Mouse (Mus musculus) midbrain, embryonic 11.5 days (tissue): ENCODE results near the gene Pitpnc1. TPM values are rescaled to one million over a fixed set of nuclear protein-coding genes. Genes with fewer than 3 reads are reported as not detected.

Experiments used
- ATAC-seq: fragments of 200-750 bp; cut with Nextera tagmentation; 2 replicates; pipeline ENCODE4 v1.8.0; 2017; ENCODE audit warnings: moderate TSS enrichment, moderate library complexity; ENCODE audit not compliant: low FRiP score
- DNase-seq: peaks from one replicate; pipeline ENCODE4 v3.0.0; 2015; ENCODE audit warnings: low spot score; ENCODE audit errors: missing footprints
- H3K27ac ChIP-seq: fragments of 300-500 bp; sonication (generic); 2 replicates; pipeline ENCODE4 v1.5.1; 2014; ENCODE audit warnings: low read depth, low read length
- H3K27me3 ChIP-seq: fragments of 300-500 bp; sonication (generic); 2 replicates; pipeline ENCODE4 v1.6.1; 2014; ENCODE audit warnings: mild to moderate bottlenecking, low read length, moderate library complexity, mixed read lengths; ENCODE audit not compliant: control insufficient read depth, insufficient read depth
- H3K36me3 ChIP-seq: fragments of 300-500 bp; sonication (generic); 2 replicates; pipeline ENCODE4 v1.6.1; 2014; ENCODE audit warnings: mild to moderate bottlenecking, low read length, moderate library complexity, mixed read lengths; ENCODE audit not compliant: control insufficient read depth, insufficient read depth
- H3K4me1 ChIP-seq: fragments of 300-500 bp; sonication (generic); 2 replicates; pipeline ENCODE4 v1.6.1; 2014; ENCODE audit warnings: low read length; ENCODE audit not compliant: control insufficient read depth, insufficient read depth
- H3K4me2 ChIP-seq: fragments of 300-500 bp; sonication (generic); 2 replicates; pipeline ENCODE4 v1.6.1; 2014; ENCODE audit warnings: mild to moderate bottlenecking, moderate library complexity
- H3K4me3 ChIP-seq: fragments of 300-500 bp; sonication (generic); 2 replicates; pipeline ENCODE4 v1.5.1; 2014; ENCODE audit warnings: low read depth, low read length
- H3K9ac ChIP-seq: fragments of 300-500 bp; sonication (generic); 2 replicates; pipeline ENCODE4 v1.6.1; 2014; ENCODE audit warnings: low read length
- H3K9me3 ChIP-seq: fragments of 300-500 bp; sonication (generic); 2 replicates; pipeline ENCODE4 v1.6.1; 2016; ENCODE audit warnings: low read length; ENCODE audit not compliant: control insufficient read depth
- WGBS: fragments of 180-500 bp; shearing (Covaris S2); extraction: QIAGEN DNeasy Blood & Tissue Kit; methylation state at CpG from one replicate; pipeline ENCODE4 v1.1.7; 2014; 5-methylcytosine and 5-hydroxymethylcytosine counted together
- polyA plus RNA-seq: library from polyadenylated mRNA; unstranded; fragments of >200 nt; fragmentation: Nextera tagmentation; extraction: Ambion mirVana; gene quantifications from 2 replicates; pipeline ENCODE4 v1.2.1, GENCODE M21; 2014

The Pitpnc1 gene
- polyA plus RNA-seq, 1 experiment from 2014 or later: 29.9 TPM

DNA sequence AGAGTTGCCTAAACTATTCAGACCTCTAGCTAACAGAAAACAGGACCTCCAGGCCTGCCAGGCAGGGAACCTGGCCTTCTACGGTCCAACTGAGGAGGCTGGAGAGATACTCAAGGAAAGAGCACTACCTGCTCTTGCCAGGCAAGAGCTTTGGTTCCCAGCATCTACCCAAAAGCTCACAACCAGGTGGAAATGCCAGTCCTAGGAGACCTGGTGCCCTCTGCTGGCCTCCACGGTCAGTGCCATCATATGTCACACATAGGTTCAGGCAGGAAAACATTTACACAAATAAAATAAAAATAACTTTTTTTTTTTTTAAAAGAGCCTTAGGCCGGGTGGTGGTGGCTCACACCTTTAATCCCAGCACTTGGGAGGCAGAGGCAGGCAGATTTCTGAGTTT, 8.0 kb downstream of the Pitpnc1 start:
- Histone ChIP-seq H3K27me3 (no peaks in the 10 kb centered on the region), H3K9ac (no peak overlapping the region), H3K9me3 (no peaks in the 10 kb centered on the region), H3K36me3 (no peaks in the 10 kb centered on the region), H3K27ac (no peak overlapping the region), H3K4me2 (no peak overlapping the region), H3K4me1 (no peaks in the 10 kb centered on the region), H3K4me3 (no peak overlapping the region)
- ATAC-seq (no peak), DNase-seq (no peak)
- 94% methylated on average over 3 of the region's 3 CpGs for WGBS

DNA sequence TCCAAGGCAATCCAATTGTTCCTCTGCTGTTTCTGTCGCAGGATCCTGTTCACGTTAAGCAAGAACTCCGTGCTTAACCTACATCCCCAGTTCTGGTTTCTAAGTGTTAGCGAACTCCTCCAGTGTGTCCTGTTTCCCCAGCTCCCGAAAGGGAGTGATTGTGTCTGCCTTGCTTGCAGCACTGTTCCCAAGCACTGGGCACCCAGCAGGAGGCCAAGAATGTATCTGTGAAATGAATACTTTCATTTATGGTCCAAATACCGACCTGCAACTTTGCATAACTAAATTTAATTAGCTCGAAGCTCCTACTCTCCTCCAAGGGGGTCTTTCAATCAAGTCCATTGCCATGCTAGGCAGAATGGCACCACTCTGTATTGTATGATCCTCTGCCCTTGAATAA, 10.7 kb downstream of the Pitpnc1 start:
- no peaks in the 10 kb centered on the region for H3K27me3 ChIP-seq
- no peak overlapping the region for H3K9ac ChIP-seq
- no peaks in the 10 kb centered on the region for H3K9me3 ChIP-seq
- H3K27ac ChIP-seq: no peak overlapping the region
- no peak for DNase-seq
- no peak for ATAC-seq
- H3K36me3 ChIP-seq: no peaks in the 10 kb centered on the region
- H3K4me2 ChIP-seq: no peak overlapping the region
- no peaks in the 10 kb centered on the region for H3K4me1 ChIP-seq
- no peak overlapping the region for H3K4me3 ChIP-seq
- 84% methylated on average over 7 of the region's 7 CpGs for WGBS

DNA sequence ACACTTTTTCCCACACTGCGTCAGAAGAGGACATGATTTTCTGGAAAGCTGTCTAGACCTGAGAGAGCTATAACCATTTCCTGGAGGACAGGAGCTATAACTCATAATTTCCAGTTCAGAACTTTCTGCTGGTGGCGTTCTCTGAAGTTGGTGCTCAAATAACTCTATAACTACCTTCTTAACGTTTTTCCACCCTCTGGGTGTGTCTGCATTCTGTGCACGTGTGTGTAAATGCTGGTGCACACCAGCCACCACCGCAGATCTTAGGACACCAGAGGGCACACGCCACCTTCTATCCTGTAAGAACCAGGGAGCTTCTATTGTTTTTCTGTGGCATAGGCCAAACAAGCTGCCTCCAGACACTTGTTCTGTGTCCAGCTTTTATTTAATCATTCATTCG, 11.5 kb downstream of the Pitpnc1 start:
- no peaks in the 10 kb centered on the region for H3K36me3 ChIP-seq
- no peak overlapping the region for H3K4me2 ChIP-seq
- H3K9me3 ChIP-seq: no peaks in the 10 kb centered on the region
- H3K9ac ChIP-seq: no peak overlapping the region
- H3K4me3 ChIP-seq: no peak overlapping the region
- ATAC-seq: no peak
- no peak for DNase-seq
- no peaks in the 10 kb centered on the region for H3K27me3 ChIP-seq
- H3K27ac ChIP-seq: no peak overlapping the region
- 92% methylated on average over 7 of the region's 7 CpGs for WGBS
- H3K4me1 ChIP-seq: no peaks in the 10 kb centered on the region

DNA sequence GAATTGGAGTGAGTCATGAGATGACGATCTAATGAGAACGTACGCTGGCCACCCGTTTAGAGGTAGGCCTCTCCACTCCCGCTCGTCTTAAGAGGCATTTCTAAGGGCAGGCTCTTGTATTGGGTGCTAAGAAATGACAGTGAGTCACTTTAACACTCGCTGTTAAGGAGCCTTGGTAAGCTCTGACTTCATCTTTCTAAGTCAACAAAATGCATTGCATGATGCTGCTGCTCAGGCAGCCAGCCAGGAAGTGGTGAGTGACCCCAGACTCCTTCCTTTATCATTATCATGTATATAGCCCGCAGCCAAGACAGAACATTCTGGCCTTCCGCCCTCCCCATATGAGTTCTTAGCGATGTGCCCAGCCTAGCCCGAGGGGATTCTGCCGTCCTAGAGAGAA, 12.2 kb downstream of the Pitpnc1 start:
- ATAC-seq (no peak), DNase-seq (no peak)
- Histone ChIP-seq H3K27me3 (no peaks in the 10 kb centered on the region), H3K4me2 (no peak overlapping the region), H3K9me3 (no peaks in the 10 kb centered on the region), H3K4me1 (no peaks in the 10 kb centered on the region), H3K27ac (no peak overlapping the region), H3K4me3 (no peak overlapping the region), H3K9ac (no peak overlapping the region), H3K36me3 (no peaks in the 10 kb centered on the region)
- WGBS: 88% methylated on average over 12 of the region's 12 CpGs

DNA sequence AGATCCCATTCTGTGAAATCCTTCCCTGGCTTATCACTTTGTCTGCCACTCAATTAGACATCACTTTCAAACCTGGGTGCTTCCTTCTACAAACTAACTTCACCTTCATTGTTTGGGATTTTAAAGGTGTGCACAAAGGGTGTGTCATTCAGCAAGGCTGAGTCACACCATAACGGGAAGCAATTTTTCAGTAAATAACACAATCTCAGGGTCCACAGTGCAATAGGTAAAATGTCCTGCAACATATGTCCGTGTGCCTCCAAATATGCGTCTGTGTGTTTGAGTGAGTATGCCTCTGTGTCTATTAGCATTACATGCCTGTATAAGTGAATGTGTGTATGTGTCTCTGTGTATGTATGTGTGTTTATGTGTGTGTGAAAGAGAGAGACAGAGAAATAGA, 13.2 kb downstream of the Pitpnc1 start:
- no peak for ATAC-seq
- H3K4me2 ChIP-seq: no peak overlapping the region
- no peaks in the 10 kb centered on the region; the same call in 1 of the 2 replicates for H3K9me3 ChIP-seq
- no peak overlapping the region for H3K27ac ChIP-seq
- no peaks in the 10 kb centered on the region for H3K4me1 ChIP-seq
- no peak overlapping the region for H3K9ac ChIP-seq
- H3K36me3 ChIP-seq: no peaks in the 10 kb centered on the region
- 96% methylated on average over 3 of the region's 3 CpGs for WGBS
- no peak for DNase-seq
- no peak overlapping the region for H3K4me3 ChIP-seq
- no peaks in the 10 kb centered on the region for H3K27me3 ChIP-seq

DNA sequence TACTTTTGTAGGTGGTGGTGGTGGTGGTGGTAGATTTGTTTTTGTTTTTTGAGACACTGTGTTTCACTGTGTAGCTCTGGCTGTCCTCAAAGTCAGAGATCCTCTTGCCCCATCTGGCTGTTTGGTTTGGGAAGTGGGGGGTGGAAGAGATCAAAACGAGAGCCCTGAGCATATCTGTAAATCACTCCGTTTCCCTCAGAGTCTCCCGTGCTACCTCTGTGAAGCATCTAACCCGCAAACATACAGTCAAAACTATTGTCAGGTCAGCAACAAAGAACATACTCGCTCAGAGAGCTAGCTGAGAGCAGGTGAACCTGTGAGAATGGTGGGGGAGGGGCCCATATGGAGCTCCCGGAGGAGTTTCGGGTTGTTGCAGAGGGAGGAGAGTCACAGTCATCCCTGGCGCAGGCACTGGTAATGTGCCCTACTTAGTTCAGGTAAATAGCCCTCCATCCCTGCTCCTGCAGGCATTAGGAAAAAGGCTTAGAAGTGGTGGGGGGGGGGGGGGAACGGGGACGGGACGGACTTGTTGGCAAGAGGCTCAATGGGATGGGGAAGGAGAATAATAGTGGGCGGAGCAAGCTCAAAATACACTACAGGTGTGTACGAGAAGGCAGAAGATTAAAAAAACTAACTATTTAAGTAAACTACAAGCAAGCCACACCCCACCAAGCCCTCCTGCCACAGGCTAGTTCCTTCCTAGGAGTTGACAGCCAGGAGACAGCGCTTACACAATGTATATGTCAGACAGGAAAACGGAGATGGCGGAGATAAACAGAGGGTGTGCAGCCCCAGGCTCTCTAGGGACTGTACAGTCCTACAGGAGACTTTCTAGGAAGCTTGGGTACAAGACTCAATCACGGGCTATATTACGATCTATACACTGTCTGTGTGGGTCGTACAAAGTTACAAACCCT, 15.7 kb downstream of the Pitpnc1 start:
- Histone ChIP-seq H3K9ac (no peak overlapping the region), H3K36me3 (no peaks in the 10 kb centered on the region), H3K27ac (no peak overlapping the region), H3K4me3 (no peak overlapping the region), H3K9me3 (no peaks in the 10 kb centered on the region; the same call in 1 of the 2 replicates), H3K27me3 (no peaks in the 10 kb centered on the region), H3K4me1 (no peaks in the 10 kb centered on the region), H3K4me2 (no peak overlapping the region)
- ATAC-seq (no peak), DNase-seq (no peak)
- WGBS: 68% methylated on average over 16 of the region's 19 CpGs

DNA sequence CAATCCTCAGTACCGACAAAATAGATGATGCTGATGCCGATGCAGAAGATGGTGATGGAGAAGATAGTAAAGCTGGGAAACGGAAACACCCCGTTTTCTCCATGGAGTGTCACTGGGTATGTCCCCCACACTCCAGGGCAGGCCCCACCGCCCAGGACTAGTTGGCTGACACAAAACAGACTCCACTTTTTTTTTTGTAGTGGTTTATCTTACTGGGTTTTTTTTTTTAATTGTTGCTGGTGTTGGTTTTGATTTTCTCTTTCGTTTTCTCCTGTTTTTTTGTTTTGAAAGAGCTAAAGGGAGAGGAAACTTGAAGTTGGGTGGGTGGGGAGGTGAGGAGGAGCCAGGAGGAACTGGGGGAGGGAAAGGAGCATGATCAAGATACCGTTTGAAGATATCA, 18.4 kb downstream of the Pitpnc1 start:
- Histone ChIP-seq H3K27ac (no peak overlapping the region), H3K27me3 (no peaks in the 10 kb centered on the region), H3K36me3 (no peaks in the 10 kb centered on the region), H3K4me2 (no peak overlapping the region), H3K9me3 (no peaks in the 10 kb centered on the region; the same call in 1 of the 2 replicates), H3K4me3 (no peak overlapping the region), H3K9ac (no peak overlapping the region), H3K4me1 (no peaks in the 10 kb centered on the region)
- WGBS: 94% methylated on average over 7 of the region's 7 CpGs
- no peak for ATAC-seq
- no peak for DNase-seq

DNA sequence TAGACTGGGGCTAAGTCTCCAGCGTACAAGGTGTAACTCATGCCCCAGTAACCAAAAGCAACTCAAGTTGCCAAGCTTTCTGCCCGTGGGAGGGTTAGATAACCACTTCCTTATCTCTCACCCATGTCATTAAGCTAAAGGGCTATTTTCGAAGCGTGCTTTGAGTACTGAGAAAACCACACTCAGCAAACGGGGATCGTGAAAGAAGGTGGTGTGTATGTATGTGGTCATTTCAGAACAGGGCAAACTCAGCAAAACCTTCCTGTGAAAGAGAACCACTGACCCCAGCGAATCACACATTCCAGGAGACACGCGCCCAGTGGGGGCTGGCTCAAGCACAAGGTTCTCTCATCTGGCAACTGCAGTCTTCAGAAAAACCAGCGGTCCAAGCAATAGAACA, 19.4 kb downstream of the Pitpnc1 start:
- Histone ChIP-seq H3K27ac (no peak overlapping the region), H3K4me3 (no peak overlapping the region), H3K9me3 (no peaks in the 10 kb centered on the region; the same call in 1 of the 2 replicates), H3K4me2 (no peak overlapping the region), H3K9ac (no peak overlapping the region), H3K27me3 (no peaks in the 10 kb centered on the region), H3K4me1 (no peaks in the 10 kb centered on the region), H3K36me3 (no peaks in the 10 kb centered on the region)
- DNase-seq (no peak), ATAC-seq (no peak)
- 94% methylated on average over 10 of the region's 10 CpGs for WGBS

DNA sequence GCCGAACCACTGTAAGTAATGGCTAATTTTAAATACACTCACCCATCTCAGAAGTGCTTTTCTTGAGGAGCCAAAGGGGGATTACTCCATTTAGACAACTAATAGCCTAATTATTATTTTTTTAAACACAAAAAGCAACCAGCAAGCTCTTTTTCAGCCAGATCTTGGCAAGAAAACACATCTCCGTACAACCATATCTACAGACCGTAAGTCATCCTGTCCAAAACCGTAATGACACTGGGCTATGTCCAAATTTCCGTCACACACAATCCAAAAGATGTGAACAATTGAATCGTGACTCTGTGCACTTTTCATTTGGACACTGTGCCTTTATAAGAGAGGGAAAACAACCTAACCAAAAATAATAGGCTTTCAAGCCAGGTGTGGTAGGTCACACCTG, 20.4 kb downstream of the Pitpnc1 start:
- DNase-seq: no peak
- no peak overlapping the region for H3K27ac ChIP-seq
- H3K27me3 ChIP-seq: no peaks in the 10 kb centered on the region
- no peak overlapping the region for H3K9ac ChIP-seq
- H3K36me3 ChIP-seq: no peaks in the 10 kb centered on the region
- no peak overlapping the region for H3K4me2 ChIP-seq
- 93% methylated on average over 6 of the region's 6 CpGs for WGBS
- H3K9me3 ChIP-seq: no peaks in the 10 kb centered on the region; the same call in 1 of the 2 replicates
- H3K4me1 ChIP-seq: no peaks in the 10 kb centered on the region
- ATAC-seq: no peak
- no peak overlapping the region for H3K4me3 ChIP-seq
